Mouse (Mus musculus) lung, embryonic 14.5 days (tissue): ENCODE measurements around the gene Skap1. TPM values are rescaled to one million over a fixed set of nuclear protein-coding genes. Genes with fewer than 3 reads are reported as not detected.

ENCODE experiments used
- ATAC-seq: fragments of 200-750 bp; cut with Nextera tagmentation; 2 replicates; pipeline ENCODE4 v1.8.0; 2017; ENCODE audit warnings: mild to moderate bottlenecking, moderate TSS enrichment, moderate library complexity; ENCODE audit not compliant: insufficient read depth
- DNase-seq: peaks from one replicate; pipeline ENCODE4 v3.0.0-alpha.2; 2015
- H3K27ac ChIP-seq: fragments of 300-500 bp; sonication (generic); 2 replicates; pipeline ENCODE4 v1.5.1; 2014; ENCODE audit warnings: low read depth, mild to moderate bottlenecking, moderate library complexity
- H3K27me3 ChIP-seq: fragments of 300-500 bp; sonication (generic); 2 replicates; pipeline ENCODE4 v1.6.1; 2014; ENCODE audit warnings: low read length, control low read depth; ENCODE audit not compliant: insufficient read depth
- H3K36me3 ChIP-seq: fragments of 300-500 bp; sonication (generic); 2 replicates; pipeline ENCODE4 v1.6.1; 2014; ENCODE audit warnings: control low read depth; ENCODE audit not compliant: insufficient read depth
- H3K4me1 ChIP-seq: fragments of 300-500 bp; sonication (generic); 2 replicates; pipeline ENCODE4 v1.6.1; 2014; ENCODE audit warnings: antibody characterized with exemption, control low read depth; ENCODE audit not compliant: insufficient read depth
- H3K4me2 ChIP-seq: fragments of 300-500 bp; sonication (generic); 2 replicates; pipeline ENCODE4 v1.6.1; 2014; ENCODE audit warnings: mild to moderate bottlenecking
- H3K4me3 ChIP-seq: fragments of 300-500 bp; sonication (generic); 2 replicates; pipeline ENCODE4 v1.5.1; 2014; ENCODE audit warnings: low read depth, low read length
- H3K9ac ChIP-seq: fragments of 300-500 bp; sonication (generic); 2 replicates; pipeline ENCODE4 v1.6.1; 2014
- H3K9me3 ChIP-seq: fragments of 300-500 bp; sonication (generic); 2 replicates; pipeline ENCODE4 v1.6.1; 2016; ENCODE audit warnings: low read depth, low read length, control low read depth
- CTCF ChIP-seq: IDR thresholded peaks from 2 replicates; pipeline ENCODE4 v1.5.1; 2016; ENCODE audit warnings: antibody characterized with exemption, low read depth
- WGBS: fragments of 180-500 bp; shearing (Covaris S2); extraction: QIAGEN DNeasy Blood & Tissue Kit; methylation state at CpG from one replicate; pipeline ENCODE4 v1.1.7; 2014; 5-methylcytosine and 5-hydroxymethylcytosine counted together
- polyA plus RNA-seq: library from polyadenylated mRNA; unstranded; fragments of >200 nt; fragmentation: Nextera tagmentation; extraction: Ambion mirVana; gene quantifications from 2 replicates; pipeline ENCODE4 v1.2.1, GENCODE M21; 2014

Gene Skap1
- polyA plus RNA-seq, 1 experiment from 2014 or later, result 1.1 TPM

DNA sequence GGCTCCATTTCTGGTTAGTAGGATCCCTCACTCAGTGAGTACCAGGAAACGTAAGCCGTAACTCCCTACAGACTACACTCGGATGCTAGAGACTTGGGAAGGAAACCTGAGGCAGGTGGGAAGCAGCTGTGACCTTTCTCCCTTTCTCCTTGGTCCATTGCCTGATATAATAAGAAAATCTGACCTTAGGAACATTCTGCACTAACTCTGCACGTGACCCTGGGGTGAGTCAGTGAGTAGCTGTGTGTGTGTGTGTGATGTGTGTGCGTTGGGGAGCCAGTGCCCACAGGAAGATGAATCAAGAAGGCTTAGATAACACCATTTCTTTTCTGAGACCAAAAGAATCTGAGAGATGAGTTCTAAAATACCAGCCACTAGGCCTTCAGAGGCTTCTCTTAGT lies 34.5 kb upstream of the Skap1 start:
- WGBS, result 73% methylated on average over 5 of the region's 5 CpGs
- H3K27me3 ChIP-seq, result no peaks in the 10 kb centered on the region
- no peak overlapping the region for H3K27ac ChIP-seq
- H3K9ac ChIP-seq, result no peak overlapping the region
- no peak overlapping the region for H3K4me2 ChIP-seq
- H3K36me3 ChIP-seq, result no peaks in the 10 kb centered on the region
- peaks cover 10% of the 10 kb centered on the region for H3K4me1 ChIP-seq
- no peak for TF ChIP-seq CTCF
- no peak overlapping the region for H3K4me3 ChIP-seq
- no peaks in the 10 kb centered on the region for H3K9me3 ChIP-seq
- no peak for DNase-seq
- no peak for ATAC-seq

GRCm38 (mm10) chr11:96431871-96432270 lies 32.5 kb upstream of the Skap1 start:
- Histone ChIP-seq H3K36me3 (no peaks in the 10 kb centered on the region), H3K9ac (no peak overlapping the region), H3K27ac (no peak overlapping the region), H3K9me3 (no peaks in the 10 kb centered on the region), H3K4me1 (0 out of 2 replicates have a peak, but pooled peaks cover 3% of the 10 kb centered on the region), H3K27me3 (no peaks in the 10 kb centered on the region), H3K4me3 (no peak overlapping the region), H3K4me2 (no peak overlapping the region)
- no peak for TF ChIP-seq CTCF
- 33% methylated on average over 9 of the region's 9 CpGs for WGBS
- DNase-seq (no peak), ATAC-seq (no peak)

GRCm38 (mm10) chr11:96434888-96435287 lies 29.5 kb upstream of the Skap1 start:
- no peak overlapping the region for H3K9ac ChIP-seq

DNA sequence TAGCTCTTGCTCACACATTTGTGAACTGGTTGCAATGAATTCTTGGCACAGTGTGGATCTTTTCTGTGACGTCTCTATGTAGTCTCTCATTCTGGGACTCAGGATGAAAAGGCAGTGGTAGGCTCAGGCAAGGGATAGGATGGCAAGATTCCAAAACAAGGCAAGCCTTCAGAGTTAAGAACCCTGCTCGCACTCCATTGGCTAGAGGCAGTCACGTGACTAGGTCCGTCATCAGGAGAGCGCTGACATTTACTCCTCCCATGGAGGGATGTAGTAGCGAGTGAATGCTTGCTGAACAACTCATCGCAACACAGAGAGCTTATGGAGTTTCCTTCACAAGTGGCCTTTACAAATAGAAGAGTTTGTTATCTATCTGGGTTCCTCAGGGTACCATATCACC lies 27.9 kb upstream of the Skap1 start:
- 62% methylated on average over 7 of the region's 7 CpGs for WGBS
- TF ChIP-seq CTCF, result no peak
- Histone ChIP-seq H3K27me3 (no peaks in the 10 kb centered on the region), H3K9ac (no peak overlapping the region), H3K4me1 (0 out of 2 replicates have a peak, but pooled peaks cover under 1% of the 10 kb centered on the region), H3K9me3 (no peaks in the 10 kb centered on the region), H3K27ac (no peak overlapping the region), H3K4me2 (0 out of 2 replicates have a peak overlapping the region, but pooled peaks have one; percentile 31), H3K36me3 (no peaks in the 10 kb centered on the region), H3K4me3 (no peak overlapping the region)
- ATAC-seq (peak; percentile 52; the same call in 1 of the 2 replicates), DNase-seq (peak; percentile 76)

More at GRCm38 (mm10) chr11:96434888-96435287, 29.5 kb upstream of the Skap1 start:
- Histone ChIP-seq H3K4me2 (no peak overlapping the region), H3K4me1 (0 out of 2 replicates have a peak, but pooled peaks cover 3% of the 10 kb centered on the region), H3K9me3 (no peaks in the 10 kb centered on the region), H3K27ac (no peak overlapping the region), H3K36me3 (no peaks in the 10 kb centered on the region), H3K27me3 (no peaks in the 10 kb centered on the region), H3K4me3 (no peak overlapping the region)
- DNase-seq, result no peak
- no peak for ATAC-seq
- TF ChIP-seq CTCF, result no peak
- 61% methylated on average over 6 of the region's 6 CpGs for WGBS

GRCm38 (mm10) chr11:96438787-96439186 lies 25.6 kb upstream of the Skap1 start:
- Histone ChIP-seq H3K9me3 (no peaks in the 10 kb centered on the region), H3K4me2 (no peak overlapping the region), H3K9ac (no peak overlapping the region), H3K4me1 (no peaks in the 10 kb centered on the region), H3K36me3 (no peaks in the 10 kb centered on the region), H3K27ac (no peak overlapping the region), H3K27me3 (no peaks in the 10 kb centered on the region), H3K4me3 (no peak overlapping the region)
- peak; percentile 88 for TF ChIP-seq CTCF
- ATAC-seq, result no peak
- 7% methylated on average over 7 of the region's 7 CpGs for WGBS
- peak; percentile 82 for DNase-seq

- H3K27me3 ChIP-seq, result no peaks in the 10 kb centered on the region
- no peak for DNase-seq
Observed at GRCm38 (mm10) chr11:96441546-96442185, 22.7 kb upstream of the Skap1 start.

GRCm38 (mm10) chr11:96442468-96442867 lies 21.9 kb upstream of the Skap1 start:
- no peak overlapping the region for H3K9ac ChIP-seq
- no peaks in the 10 kb centered on the region for H3K36me3 ChIP-seq
- no peak overlapping the region for H3K27ac ChIP-seq
- H3K27me3 ChIP-seq, result no peaks in the 10 kb centered on the region
- 76% methylated on average over 5 of the region's 5 CpGs for WGBS
- H3K9me3 ChIP-seq, result no peaks in the 10 kb centered on the region
- H3K4me2 ChIP-seq, result no peak overlapping the region
- H3K4me1 ChIP-seq, result no peaks in the 10 kb centered on the region
- DNase-seq, result no peak
- no peak for ATAC-seq
- no peak overlapping the region for H3K4me3 ChIP-seq
- TF ChIP-seq CTCF, result no peak

More at GRCm38 (mm10) chr11:96441546-96442185, 22.7 kb upstream of the Skap1 start:
- Histone ChIP-seq H3K4me1 (no peaks in the 10 kb centered on the region), H3K27ac (no peak overlapping the region), H3K4me2 (no peak overlapping the region), H3K36me3 (no peaks in the 10 kb centered on the region), H3K4me3 (no peak overlapping the region), H3K9me3 (no peaks in the 10 kb centered on the region), H3K9ac (no peak overlapping the region)
- 40% methylated on average over 12 of the region's 12 CpGs for WGBS
- no peak for TF ChIP-seq CTCF
- no peak for ATAC-seq

GRCm38 (mm10) chr11:96447931-96448330 lies 16.5 kb upstream of the Skap1 start:
- no peak for ATAC-seq
- H3K4me2 ChIP-seq, result no peak overlapping the region

More at GRCm38 (mm10) chr11:96447931-96448330, 16.5 kb upstream of the Skap1 start:
- Histone ChIP-seq H3K4me3 (no peak overlapping the region), H3K9ac (no peak overlapping the region), H3K27ac (no peak overlapping the region), H3K9me3 (no peaks in the 10 kb centered on the region), H3K4me1 (no peaks in the 10 kb centered on the region), H3K27me3 (no peaks in the 10 kb centered on the region), H3K36me3 (no peaks in the 10 kb centered on the region)
- TF ChIP-seq CTCF, result no peak
- 52% methylated on average over 24 of the region's 24 CpGs for WGBS
- no peak for DNase-seq
